Mouse (Mus musculus) brain, adult 2 months (tissue): Measurements from ENCODE around the gene Rgl1.
A peak's percentile ranks its signal among the peaks of the same experiment; 100 is the strongest.

Experiments used
- DNase-seq: peaks from one replicate; pipeline ENCODE4 v3.0.0; 2011; ENCODE audit warnings: low read depth, low spot score

The Rgl1 gene

GRCm38 (mm10) chr1:152587431-152587830 is 178.7 kb downstream of the Rgl1 start:
- no peak for DNase-seq

- no peak for DNase-seq
Measured at GRCm38 (mm10) chr1:152585385-152585984, 180.7 kb downstream of the Rgl1 start.

- no peak for DNase-seq
Measured at GRCm38 (mm10) chr1:152584933-152585332, 181.2 kb downstream of the Rgl1 start.

GRCm38 (mm10) chr1:152581127-152581905 is 184.8 kb downstream of the Rgl1 start:
- peak; percentile 60 for DNase-seq

- DNase-seq, result no peak
Measured at GRCm38 (mm10) chr1:152578944-152579343, 187.2 kb downstream of the Rgl1 start.

- DNase-seq, result no peak
Measured at GRCm38 (mm10) chr1:152578108-152578721, 187.9 kb downstream of the Rgl1 start.

- no peak for DNase-seq
Measured at GRCm38 (mm10) chr1:152576614-152577144, 189.5 kb downstream of the Rgl1 start.

- DNase-seq, result no peak
Measured at GRCm38 (mm10) chr1:152575096-152575495, 191.1 kb downstream of the Rgl1 start.

- DNase-seq, result no peak
Measured at GRCm38 (mm10) chr1:152573470-152574059, 192.6 kb downstream of the Rgl1 start.

- no peak for DNase-seq
Measured at GRCm38 (mm10) chr1:152572755-152573469, 193.2 kb downstream of the Rgl1 start.

- DNase-seq, result no peak
Measured at GRCm38 (mm10) chr1:152571340-152571739, 194.8 kb downstream of the Rgl1 start.

GRCm38 (mm10) chr1:152570681-152571080 is 195.5 kb downstream of the Rgl1 start:
- DNase-seq, result no peak

- DNase-seq, result no peak
Measured at GRCm38 (mm10) chr1:152563282-152563681, 202.9 kb downstream of the Rgl1 start.

- DNase-seq, result no peak
Measured at GRCm38 (mm10) chr1:152562877-152563276, 203.3 kb downstream of the Rgl1 start.

- DNase-seq, result peak; percentile 26
Measured at GRCm38 (mm10) chr1:152560477-152560876, 205.7 kb downstream of the Rgl1 start.

GRCm38 (mm10) chr1:152556576-152557281 is 209.4 kb downstream of the Rgl1 start:
- DNase-seq, result peak; percentile 14

- peak; percentile 41 for DNase-seq
Measured at GRCm38 (mm10) chr1:152555944-152556573, 210.1 kb downstream of the Rgl1 start.

- DNase-seq, result peak; percentile 35
Measured at GRCm38 (mm10) chr1:152553912-152554547, 212.1 kb downstream of the Rgl1 start.

GRCm38 (mm10) chr1:152550973-152551372 is 215.2 kb downstream of the Rgl1 start:
- DNase-seq, result no peak

- DNase-seq, result no peak
Measured at GRCm38 (mm10) chr1:152550544-152550943, 215.6 kb downstream of the Rgl1 start.
